Mouse (Mus musculus): ENCODE results near the gene Mup7.
"Not testable (repeated sequence)": the region's sequence is repeated elsewhere in the genome, so short reads cannot be mapped to it uniquely, and the experiment has no call there.

Mup7 gene

DNA sequence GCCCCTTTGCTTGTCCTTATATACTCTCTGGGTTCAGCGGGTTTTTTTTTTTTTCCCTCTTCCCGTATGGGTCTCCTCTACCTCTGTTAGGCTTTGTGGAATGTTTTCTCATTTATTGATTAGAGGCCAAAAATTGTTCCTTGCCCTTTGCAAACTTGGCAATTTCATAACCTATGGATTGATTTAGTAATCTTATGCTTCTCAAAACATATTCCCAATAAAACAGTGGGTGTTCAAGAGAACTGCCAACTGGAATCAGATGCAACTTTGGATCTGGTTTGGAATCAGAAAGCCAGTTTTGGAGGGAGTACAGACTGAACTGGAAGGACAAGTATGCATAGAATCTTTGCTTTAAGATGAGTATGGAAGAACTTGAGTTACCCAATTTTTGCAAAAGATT is at the start of gene Mup7:
Mup7 (minus strand) TSS at position 101 of the 400 bp plus-strand sequence.
- in situ Hi-C loops (cut with MboI; ENCODE audit: unreplicated experiment in 2 of 2), result loop anchor here (5.0 to 10.0 kb wide), 2 partner anchors 1784 to 1787 kb away; no protein-coding TSS in a partner anchor

DNA sequence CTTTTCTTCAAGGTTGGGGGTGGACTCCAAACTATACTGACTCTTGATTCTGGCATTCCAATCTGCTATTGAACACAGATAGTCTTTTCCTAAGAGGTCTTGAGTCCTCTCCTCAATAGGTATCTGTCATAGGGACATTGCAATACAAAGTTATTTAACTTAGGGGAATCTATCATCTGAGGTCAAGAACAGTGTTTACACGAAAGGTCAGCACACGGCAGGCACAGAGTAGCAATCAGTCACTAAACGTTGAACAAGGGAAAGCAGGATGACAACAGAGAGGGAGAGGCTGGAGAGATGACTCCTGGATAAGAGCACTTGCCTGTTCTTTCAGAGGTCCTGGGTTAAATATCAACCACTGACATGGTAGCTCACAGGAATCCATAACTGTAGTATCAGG is 9.6 kb upstream of the Mup7 start:
- in situ Hi-C loops (cut with MboI; ENCODE audit: unreplicated experiment in 2 of 2), result loop anchor here in 1 of 2 experiments (10.0 kb wide), 1 partner anchor 1775 kb away; no protein-coding TSS in a partner anchor

DNA sequence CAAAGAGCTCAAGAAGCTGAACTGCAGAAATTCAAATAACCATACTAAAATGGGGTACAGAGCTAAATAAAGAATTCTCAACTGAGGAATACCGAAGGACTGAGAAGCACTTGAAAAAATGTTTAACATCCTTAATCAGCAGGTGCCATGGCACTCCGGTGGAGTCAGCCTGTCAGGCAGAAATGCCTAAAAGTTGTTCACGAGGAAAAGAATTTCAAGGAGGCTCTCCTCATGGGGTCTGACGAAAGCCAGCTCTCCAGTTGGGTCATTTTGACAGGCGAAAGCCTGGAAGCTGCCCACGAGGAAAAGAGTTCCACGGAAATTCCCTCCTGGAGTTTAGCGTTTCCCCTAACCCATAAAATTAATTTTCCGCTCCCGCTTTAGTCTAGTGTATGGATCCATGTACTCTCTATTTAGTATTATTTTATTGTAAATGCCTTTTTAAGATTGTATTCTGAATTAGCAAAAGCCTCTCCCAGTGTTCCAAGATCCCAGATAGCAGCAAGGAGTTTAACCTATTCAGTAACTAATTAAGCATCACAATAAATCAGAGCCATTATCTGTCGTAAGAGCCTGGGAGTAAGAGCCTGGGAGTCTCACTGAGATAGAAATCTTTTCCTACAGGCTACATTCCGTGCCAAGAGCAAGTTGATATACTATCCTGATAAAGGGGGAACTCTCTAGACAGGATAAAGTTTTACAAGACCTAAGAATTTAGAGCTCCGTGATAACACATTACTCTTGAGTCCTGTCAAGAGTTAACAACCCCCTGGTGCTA is 40.8 kb downstream of the Mup7 start:
- in situ Hi-C loops (cut with MboI; ENCODE audit: unreplicated experiment in 2 of 2), result not testable (repeated sequence)

DNA sequence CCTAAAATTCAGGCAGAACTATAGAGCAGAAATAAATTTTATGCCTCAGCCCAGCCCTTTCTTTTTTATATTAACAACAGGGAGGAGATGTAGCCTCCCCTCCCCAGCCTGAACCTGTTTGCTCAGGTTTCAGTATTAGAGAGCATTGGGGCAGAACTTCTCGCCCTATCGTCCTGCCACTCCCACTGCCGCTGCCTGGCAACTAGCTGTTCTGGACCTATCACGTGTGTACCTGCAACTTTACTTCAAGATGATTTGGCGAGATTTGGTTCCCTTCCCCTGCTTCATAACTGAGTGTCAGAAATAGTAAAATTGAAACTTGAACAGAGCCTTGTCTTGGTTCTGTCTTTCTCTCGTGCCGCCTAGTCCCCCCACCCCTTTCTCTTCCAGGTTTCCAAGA is 50.1 kb downstream of the Mup7 start:
- in situ Hi-C loops (cut with MboI; ENCODE audit: unreplicated experiment in 2 of 2), result not testable (repeated sequence)

Data from v-Abl transformed pro-B cells (cell line).